Mouse (Mus musculus): ENCODE data around the gene 1700001F09Rik.
"Not testable (repeated sequence)": the region's sequence is repeated elsewhere in the genome, so short reads cannot be mapped to it uniquely, and the experiment has no call there.

The 1700001F09Rik gene

GRCm38 (mm10) chr14:43347711-43348110 is at the start of gene 1700001F09Rik:
Gene 1700001F09Rik, minus strand, starts transcription at chr14:43347811.
- DNase-seq (ENCODE audit: low spot score in 2 of 2), result not testable (repeated sequence)

- peak; percentile 18 to 62 for DNase-seq (ENCODE audit: low spot score in 2 of 2)
Observed at GRCm38 (mm10) chr14:43361713-43362112, 14.1 kb upstream of the 1700001F09Rik start.

GRCm38 (mm10) chr14:43359246-43359645 is 11.6 kb upstream of the 1700001F09Rik start:
- peak; percentile 18 to 62 for DNase-seq (ENCODE audit: low spot score in 2 of 2)

DNA sequence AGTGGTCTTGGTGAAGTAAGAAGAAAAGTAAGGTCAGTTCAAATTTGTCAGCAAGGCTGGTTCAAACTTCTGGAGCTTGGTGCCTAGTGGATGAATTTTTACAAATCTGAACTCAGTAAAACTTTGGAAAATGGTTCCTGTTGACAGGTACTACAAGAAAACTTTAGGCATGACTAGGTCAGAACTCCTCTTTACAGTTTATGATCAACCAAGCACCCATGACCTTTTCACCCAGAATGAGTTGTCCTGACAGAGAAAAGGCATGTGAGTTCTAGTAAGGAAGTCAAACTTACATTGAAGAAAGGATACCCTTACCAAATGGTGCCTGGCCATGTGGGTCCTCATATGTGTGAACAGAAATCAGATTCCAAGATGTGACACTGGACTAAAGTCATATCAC is 9.9 kb upstream of the 1700001F09Rik start:
- DNase-seq (ENCODE audit: low spot score in 2 of 2), result not testable (repeated sequence)

GRCm38 (mm10) chr14:43352944-43353343 is 5.3 kb upstream of the 1700001F09Rik start:
- DNase-seq (ENCODE audit: low spot score in 2 of 2), result peak in 1 of 2 experiments; percentile 62

- not testable (repeated sequence) for DNase-seq (ENCODE audit: low spot score in 2 of 2)
Observed at GRCm38 (mm10) chr14:43337646-43338045, 10.0 kb downstream of the 1700001F09Rik start.

GRCm38 (mm10) chr14:43331362-43331880 is 16.2 kb downstream of the 1700001F09Rik start:
- peak in 1 of 2 experiments; percentile 64 for DNase-seq (ENCODE audit: low spot score in 2 of 2)

- DNase-seq (ENCODE audit: low spot score in 2 of 2), result peak in 1 of 2 experiments; percentile 69
Observed at GRCm38 (mm10) chr14:43328603-43329002, 19.0 kb downstream of the 1700001F09Rik start.

DNA sequence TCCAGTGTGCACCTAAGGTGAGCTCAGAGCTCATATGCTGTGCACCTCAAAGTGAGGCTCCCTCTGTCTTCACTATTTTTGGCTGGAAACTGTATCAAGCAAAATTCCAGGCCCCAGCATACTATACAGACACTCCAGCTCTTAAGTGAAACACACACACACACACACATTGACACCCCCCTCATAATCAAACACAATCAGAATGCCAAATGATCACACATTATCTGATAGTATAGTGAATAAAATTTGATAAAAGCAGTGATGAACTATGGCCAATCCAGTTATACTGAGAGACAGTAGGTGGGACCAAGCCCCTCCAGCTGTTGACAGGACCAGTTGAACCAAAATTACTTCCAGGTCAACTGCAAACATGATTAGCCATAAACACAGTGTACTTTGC is 28.1 kb downstream of the 1700001F09Rik start:
- not testable (repeated sequence) for DNase-seq (ENCODE audit: low spot score in 2 of 2)

DNA sequence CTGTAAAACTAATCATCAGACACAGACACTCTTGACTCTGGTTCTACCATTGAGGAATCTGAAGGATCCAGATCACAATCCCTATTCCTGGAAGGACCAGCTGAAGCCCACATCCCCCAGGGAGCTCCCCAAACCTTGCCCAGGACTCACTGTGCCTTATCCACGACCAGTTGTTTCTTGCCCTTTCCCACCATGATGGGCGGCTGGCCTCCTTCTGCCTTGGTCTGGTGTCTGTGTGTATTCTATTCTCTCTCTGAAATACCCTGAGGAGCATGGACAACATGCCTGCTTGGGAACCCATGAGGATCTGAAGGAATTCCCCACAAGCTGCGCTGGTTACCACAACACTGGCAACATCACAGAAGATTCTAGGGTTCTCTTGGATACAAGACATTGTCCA is 54.1 kb downstream of the 1700001F09Rik start, which contains the start of gene Gm8127:
Gene Gm8127 (minus strand): TSS at position 330 of the 400 bp plus-strand sequence.
- DNase-seq (ENCODE audit: low spot score in 2 of 2), result not testable (repeated sequence)
